Mouse (Mus musculus) lung, postnatal 0 days (tissue): ENCODE results near the gene Kat2a.

Experiments used
- CTCF ChIP-seq: IDR thresholded peaks from 2 replicates; pipeline ENCODE4 v1.5.1; 2016; ENCODE audit warnings: antibody characterized with exemption, mild to moderate bottlenecking
- EP300 ChIP-seq: IDR thresholded peaks from 2 replicates; pipeline ENCODE4 v1.6.1; 2016; ENCODE audit warnings: antibody characterized with exemption, mild to moderate bottlenecking, control low read depth

DNA sequence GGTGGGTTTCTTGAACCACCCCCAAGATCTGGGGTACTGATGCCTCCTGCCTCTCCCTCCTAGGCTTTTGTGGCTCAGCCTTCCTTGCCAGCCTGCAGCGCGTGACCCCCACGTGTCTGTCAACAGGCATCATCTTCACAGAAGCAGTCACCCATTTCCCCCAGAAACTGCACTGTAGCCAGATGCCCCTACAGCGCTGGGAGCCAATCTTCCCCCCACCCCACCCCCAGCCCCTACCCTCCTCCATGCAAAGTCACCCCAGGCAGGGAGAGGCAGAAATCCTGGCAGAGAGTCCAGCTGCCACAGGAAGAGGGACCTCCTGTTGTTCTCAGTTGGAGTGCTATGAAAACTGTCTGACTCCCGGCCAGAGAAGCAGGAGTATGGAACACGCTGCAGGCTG, 55.8 kb downstream of the Kat2a start:
- TF ChIP-seq EP300 (no peak), CTCF (no peak)
